Mouse (Mus musculus): ENCODE results near the gene Rhof.

Gene Rhof

GRCm38 (mm10) chr5:123147569-123147968, 15.1 kb upstream of the Rhof start:
- DNase-seq, result no peak

- peak; percentile 43 for DNase-seq
Observed at GRCm38 (mm10) chr5:123146357-123146756, 13.9 kb upstream of the Rhof start.

GRCm38 (mm10) chr5:123144746-123145590, 12.5 kb upstream of the Rhof start:
- DNase-seq, result peak; percentile 61

GRCm38 (mm10) chr5:123143971-123144745, 11.7 kb upstream of the Rhof start:
- peak; percentile 76 for DNase-seq

GRCm38 (mm10) chr5:123143251-123143970, 10.9 kb upstream of the Rhof start:
- DNase-seq, result peak; percentile 77

- peak; percentile 72 for DNase-seq
Observed at GRCm38 (mm10) chr5:123142161-123143157, 10.0 kb upstream of the Rhof start, which contains the start of gene Setd1b. Gene Setd1b (plus strand): TSS chr5:123142193.

- peak; percentile 77 for DNase-seq
Observed at GRCm38 (mm10) chr5:123141555-123142160, 9.2 kb upstream of the Rhof start.

- peak; percentile 95 for DNase-seq
Observed at GRCm38 (mm10) chr5:123140694-123141554, 8.4 kb upstream of the Rhof start.

- peak; percentile 46 for DNase-seq
Observed at GRCm38 (mm10) chr5:123139722-123140627, 7.5 kb upstream of the Rhof start.

- DNase-seq, result peak; percentile 94
Observed at GRCm38 (mm10) chr5:123138953-123139721, 6.6 kb upstream of the Rhof start.

GRCm38 (mm10) chr5:123138230-123138911, 5.9 kb upstream of the Rhof start:
- peak; percentile 79 for DNase-seq

- no peak for DNase-seq
Observed at GRCm38 (mm10) chr5:123137910-123138229, 5.4 kb upstream of the Rhof start.

GRCm38 (mm10) chr5:123137044-123137909, 4.8 kb upstream of the Rhof start:
- DNase-seq, result peak; percentile 79

GRCm38 (mm10) chr5:123136361-123137043, 4.0 kb upstream of the Rhof start:
- peak; percentile 83 for DNase-seq

GRCm38 (mm10) chr5:123135471-123136360, 3.2 kb upstream of the Rhof start:
- DNase-seq, result peak; percentile 85

Data from cerebellum, adult 11-12 months (tissue).